In genomic region chr6:29717541-29717940, GRCm38 (mm10) we compare ENCODE assay signal across 7 mouse cellular contexts. TPM values are rescaled to one million over a fixed set of nuclear protein-coding genes. Genes with fewer than 3 reads are reported as not detected.
DNase-seq lines count a peak whose midpoint lies in the region; ATAC-seq lines count a peak whose summit lies in the region.

No protein-coding gene starts in this region.

- H3K9ac ChIP-seq in intestine, embryonic 16.5 days (ENCODE audit: low read depth, low read length): no peak overlapping the region
- H3K9ac ChIP-seq in intestine, embryonic 15.5 days: no peak overlapping the region
- no peak overlapping the region for H3K9ac ChIP-seq in embryonic facial prominence, embryonic 11.5 days (replicated peaks; ENCODE audit: low read length)
- H3K9ac ChIP-seq in limb, embryonic 12.5 days (replicated peaks): no peak overlapping the region

- H3K4me1 ChIP-seq in intestine, embryonic 16.5 days (ENCODE audit: control insufficient read depth, insufficient read depth, low read length): peaks cover 8% of the 10 kb centered on the region
- H3K4me1 ChIP-seq in intestine, embryonic 15.5 days (replicated peaks): peaks cover 12% of the 10 kb centered on the region
- H3K4me1 ChIP-seq in embryonic facial prominence, embryonic 11.5 days (ENCODE audit: control insufficient read depth, insufficient read depth, low read length): 0 out of 2 replicates have a peak, but pooled peaks cover 3% of the 10 kb centered on the region
- H3K4me1 ChIP-seq in limb, embryonic 12.5 days (replicated peaks): peaks cover 28% of the 10 kb centered on the region

- ATAC-seq in intestine, embryonic 16.5 days: no peak
- no peak for ATAC-seq in intestine, embryonic 15.5 days
- ATAC-seq in embryonic facial prominence, embryonic 11.5 days (replicated peaks; ENCODE audit: insufficient number of reproducible peaks, low FRiP score, low TSS enrichment, low read depth): no peak
- ATAC-seq in limb, embryonic 12.5 days (ENCODE audit: insufficient number of reproducible peaks, insufficient read depth, low FRiP score, low TSS enrichment, low read depth): 0 out of 2 replicates have a peak, but pooled peaks have one; percentile 2
- ATAC-seq in monocyte, adult 5-6 weeks (replicated peaks; ENCODE audit: insufficient number of reproducible peaks, low FRiP score, low TSS enrichment, poor library complexity, severe bottlenecking): no peak

- H3K27ac ChIP-seq in intestine, embryonic 16.5 days (ENCODE audit: low read length): no peak overlapping the region
- no peak overlapping the region for H3K27ac ChIP-seq in intestine, embryonic 15.5 days
- H3K27ac ChIP-seq in embryonic facial prominence, embryonic 11.5 days (replicated peaks; ENCODE audit: low read depth, low read length): no peak overlapping the region
- H3K27ac ChIP-seq in limb, embryonic 12.5 days: peak overlapping the region; percentile 64

- H3K9me3 ChIP-seq in intestine, embryonic 16.5 days (ENCODE audit: control insufficient read depth, low read length): no peaks in the 10 kb centered on the region
- H3K9me3 ChIP-seq in intestine, embryonic 15.5 days: no peaks in the 10 kb centered on the region
- H3K9me3 ChIP-seq in embryonic facial prominence, embryonic 11.5 days (replicated peaks; ENCODE audit: control insufficient read depth, low read length): no peaks in the 10 kb centered on the region
- H3K9me3 ChIP-seq in limb, embryonic 12.5 days: no peaks in the 10 kb centered on the region

- no peaks in the 10 kb centered on the region for H3K36me3 ChIP-seq in intestine, embryonic 16.5 days (ENCODE audit: control insufficient read depth, insufficient read depth, low read length)
- no peaks in the 10 kb centered on the region for H3K36me3 ChIP-seq in intestine, embryonic 15.5 days
- H3K36me3 ChIP-seq in embryonic facial prominence, embryonic 11.5 days (replicated peaks; ENCODE audit: control insufficient read depth, insufficient read depth, low read depth, low read length): no peaks in the 10 kb centered on the region
- H3K36me3 ChIP-seq in limb, embryonic 12.5 days: no peaks in the 10 kb centered on the region

- H3K4me2 ChIP-seq in intestine, embryonic 16.5 days (ENCODE audit: low read depth, low read length): peak overlapping the region; percentile 32; the same call in 1 of the 2 replicates
- H3K4me2 ChIP-seq in intestine, embryonic 15.5 days (replicated peaks): no peak overlapping the region; the same call in 1 of the 2 replicates
- peak overlapping the region; percentile 10; the same call in 1 of the 2 replicates for H3K4me2 ChIP-seq in embryonic facial prominence, embryonic 11.5 days (ENCODE audit: low read depth, low read length)
- peak overlapping the region; percentile 56 for H3K4me2 ChIP-seq in limb, embryonic 12.5 days

- no peaks in the 10 kb centered on the region for H3K27me3 ChIP-seq in intestine, embryonic 16.5 days (replicated peaks; ENCODE audit: control insufficient read depth, insufficient read depth, low read length)
- H3K27me3 ChIP-seq in intestine, embryonic 15.5 days (replicated peaks): 0 out of 2 replicates have a peak, but pooled peaks cover 4% of the 10 kb centered on the region
- H3K27me3 ChIP-seq in embryonic facial prominence, embryonic 11.5 days (ENCODE audit: control insufficient read depth, insufficient read depth, low read length): no peaks in the 10 kb centered on the region
- no peaks in the 10 kb centered on the region for H3K27me3 ChIP-seq in limb, embryonic 12.5 days

- 63% methylated on average over 10 of the region's 10 CpGs for WGBS in intestine, embryonic 16.5 days
- WGBS in intestine, embryonic 15.5 days: 64% methylated on average over 10 of the region's 10 CpGs
- WGBS in embryonic facial prominence, embryonic 11.5 days: 60% methylated on average over 10 of the region's 10 CpGs
- WGBS in limb, embryonic 12.5 days: 62% methylated on average over 10 of the region's 10 CpGs

- DNase-seq in brain, adult 2 months (ENCODE audit: low read depth, low spot score): peak; percentile 54
- DNase-seq in embryonic facial prominence, embryonic 11.5 days (ENCODE audit: low spot score): no peak
- DNase-seq in right cerebral cortex, postnatal 25 days: no peak

- no peak overlapping the region for H3K4me3 ChIP-seq in intestine, embryonic 16.5 days (ENCODE audit: low read length)
- H3K4me3 ChIP-seq in intestine, embryonic 15.5 days (replicated peaks): no peak overlapping the region
- no peak overlapping the region for H3K4me3 ChIP-seq in embryonic facial prominence, embryonic 11.5 days (ENCODE audit: low read depth, low read length)
- H3K4me3 ChIP-seq in limb, embryonic 12.5 days (replicated peaks): no peak overlapping the region

RNA-seq across cellular contexts. Expression of gene Smo, which starts 17.8 kb away (rescaled TPM):
- polyA plus RNA-seq in intestine, embryonic 16.5 days (2015; fragmentation: Nextera tagmentation; extraction: Ambion mirVana): 18.8 and 18.9 TPM in 2 replicates
- polyA plus RNA-seq in intestine, embryonic 15.5 days (2015; fragmentation: Nextera tagmentation; extraction: Ambion mirVana): 29.4 and 30.1 TPM in 2 replicates
- 47.2 and 49.4 TPM in 2 replicates for polyA plus RNA-seq in embryonic facial prominence, embryonic 11.5 days (2014; fragmentation: Nextera tagmentation; extraction: Ambion mirVana)
- polyA plus RNA-seq in limb, embryonic 12.5 days (2016; fragmentation: Nextera tagmentation; extraction: Ambion mirVana): 58.7 and 71.4 TPM in 2 replicates
- not detected in 3 replicates for total RNA-seq in monocyte, adult 5-6 weeks (2017)

RNA-seq across cellular contexts. Expression of gene Tspan33, which starts 23.5 kb away (rescaled TPM):
- 0.98 and 2.6 TPM in 2 replicates for polyA plus RNA-seq in intestine, embryonic 16.5 days (2015; fragmentation: Nextera tagmentation; extraction: Ambion mirVana)
- 5.2 and 6.8 TPM in 2 replicates for polyA plus RNA-seq in intestine, embryonic 15.5 days (2015; fragmentation: Nextera tagmentation; extraction: Ambion mirVana)
- polyA plus RNA-seq in embryonic facial prominence, embryonic 11.5 days (2014; fragmentation: Nextera tagmentation; extraction: Ambion mirVana): 3.4 and 3.5 TPM in 2 replicates
- polyA plus RNA-seq in limb, embryonic 12.5 days (2016; fragmentation: Nextera tagmentation; extraction: Ambion mirVana): 5.2 and 6.2 TPM in 2 replicates
- total RNA-seq in monocyte, adult 5-6 weeks (2017): 0.29 to 1.6 TPM (median 0.29 TPM) in 3 replicates

RNA-seq across cellular contexts. Expression of gene Ahcyl2, which starts 50.3 kb away (rescaled TPM):
- polyA plus RNA-seq in intestine, embryonic 16.5 days (2015; fragmentation: Nextera tagmentation; extraction: Ambion mirVana): 80.5 and 91.5 TPM in 2 replicates
- polyA plus RNA-seq in intestine, embryonic 15.5 days (2015; fragmentation: Nextera tagmentation; extraction: Ambion mirVana): 62.1 and 70.2 TPM in 2 replicates
- 12.2 and 15.1 TPM in 2 replicates for polyA plus RNA-seq in embryonic facial prominence, embryonic 11.5 days (2014; fragmentation: Nextera tagmentation; extraction: Ambion mirVana)
- polyA plus RNA-seq in limb, embryonic 12.5 days (2016; fragmentation: Nextera tagmentation; extraction: Ambion mirVana): 23.8 and 23.9 TPM in 2 replicates
- 43.7 to 58.4 TPM (median 52.8 TPM) in 3 replicates for total RNA-seq in monocyte, adult 5-6 weeks (2017)
